Mouse (Mus musculus): Measurements from ENCODE around the gene 9330182L06Rik.

DNA sequence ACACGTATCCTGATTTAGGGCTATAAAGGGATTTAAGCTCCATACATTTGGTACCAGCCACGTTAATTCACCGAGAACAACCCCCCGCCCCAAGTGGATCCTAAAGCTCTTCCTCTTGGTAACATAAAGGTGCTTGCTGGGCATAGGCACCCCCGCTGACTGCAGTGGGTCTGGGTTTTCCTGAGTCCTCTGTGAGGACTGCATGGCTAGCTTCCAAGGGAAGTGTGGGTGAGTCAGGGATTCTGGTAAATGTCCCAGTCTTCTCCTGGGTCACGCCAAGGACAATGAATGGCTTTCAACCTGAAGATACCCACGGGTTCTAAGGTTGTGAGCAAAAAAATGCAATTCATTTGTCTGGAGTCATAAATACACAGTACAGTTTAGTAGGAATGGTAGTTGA is 124.0 kb downstream of the 9330182L06Rik start:
- TF ChIP-seq CTCF (IDR thresholded peaks at IDR 0.05; ENCODE audit: borderline replicate concordance, insufficient read depth, low read length) (no peak), POLR2A (IDR thresholded peaks at IDR 0.05; ENCODE audit: low read depth, low read length) (no peak)
